Mouse (Mus musculus) embryonic facial prominence, embryonic 11.5 days (tissue): ENCODE data around the gene Creld2. TPM values are rescaled to one million over a fixed set of nuclear protein-coding genes. Genes with fewer than 3 reads are reported as not detected.
A peak's percentile ranks its signal among the peaks of the same experiment; 100 is the strongest.

Experiments used
- ATAC-seq: fragments of 200-750 bp; cut with Nextera tagmentation; replicated peaks from 2 replicates; pipeline ENCODE4 v1.8.0; 2017; ENCODE audit warnings: low read depth; ENCODE audit not compliant: insufficient number of reproducible peaks, low FRiP score, low TSS enrichment
- DNase-seq: peaks from one replicate; pipeline ENCODE4 v3.0.0-alpha.2; 2015; ENCODE audit warnings: low spot score
- H3K27ac ChIP-seq: fragments of 300-500 bp; sonication (generic); replicated peaks from 2 replicates; pipeline ENCODE4 v1.5.1; 2014; ENCODE audit warnings: mild to moderate bottlenecking, low read depth, low read length, control low read depth
- H3K27me3 ChIP-seq: fragments of 300-500 bp; sonication (generic); 2 replicates; pipeline ENCODE4 v1.6.1; 2014; ENCODE audit warnings: mild to moderate bottlenecking, low read length, moderate library complexity, mixed read lengths; ENCODE audit not compliant: control insufficient read depth, insufficient read depth
- H3K36me3 ChIP-seq: fragments of 300-500 bp; sonication (generic); replicated peaks from 2 replicates; pipeline ENCODE4 v1.6.1; 2014; ENCODE audit warnings: low read depth, mild to moderate bottlenecking, low read length, moderate library complexity, mixed read lengths; ENCODE audit not compliant: control insufficient read depth, insufficient read depth
- H3K4me1 ChIP-seq: fragments of 300-500 bp; sonication (generic); 2 replicates; pipeline ENCODE4 v1.6.1; 2014; ENCODE audit warnings: low read length, mixed read lengths; ENCODE audit not compliant: control insufficient read depth, insufficient read depth
- H3K4me2 ChIP-seq: fragments of 300-500 bp; sonication (generic); 2 replicates; pipeline ENCODE4 v1.6.1; 2014; ENCODE audit warnings: low read depth, mild to moderate bottlenecking, control low read depth, low read length, moderate library complexity
- H3K4me3 ChIP-seq: fragments of 300-500 bp; sonication (generic); 2 replicates; pipeline ENCODE4 v1.5.1; 2014; ENCODE audit warnings: low read depth, low read length, control low read depth
- H3K9ac ChIP-seq: fragments of 300-500 bp; sonication (generic); replicated peaks from 2 replicates; pipeline ENCODE4 v1.6.1; 2014; ENCODE audit warnings: mild to moderate bottlenecking, control low read depth, low read length
- H3K9me3 ChIP-seq: fragments of 300-500 bp; sonication (generic); replicated peaks from 2 replicates; pipeline ENCODE4 v1.6.1; 2016; ENCODE audit warnings: mild to moderate bottlenecking, low read length, inconsistent platforms, mixed read lengths; ENCODE audit not compliant: control insufficient read depth
- WGBS: fragments of 180-500 bp; shearing (Covaris S2); extraction: QIAGEN DNeasy Blood & Tissue Kit; methylation state at CpG from one replicate; pipeline ENCODE4 v1.1.7; 2014; 5-methylcytosine and 5-hydroxymethylcytosine counted together
- polyA plus RNA-seq: library from polyadenylated mRNA; unstranded; fragments of >200 nt; fragmentation: Nextera tagmentation; extraction: Ambion mirVana; gene quantifications from 2 replicates; pipeline ENCODE4 v1.2.1, GENCODE M21; 2014

The Creld2 gene
- polyA plus RNA-seq, 1 experiment from 2014 or later, result 76.6 TPM

- H3K4me1 ChIP-seq, result no peaks in the 10 kb centered on the region
- DNase-seq, result no peak
- no peak overlapping the region for H3K27ac ChIP-seq
- no peak overlapping the region for H3K9ac ChIP-seq
- H3K9me3 ChIP-seq, result no peaks in the 10 kb centered on the region
- H3K4me2 ChIP-seq, result no peak overlapping the region
- H3K36me3 ChIP-seq, result peaks cover 4% of the 10 kb centered on the region
- WGBS, result 84% methylated on average over 7 of the region's 7 CpGs
- ATAC-seq, result no peak
- H3K4me3 ChIP-seq, result no peak overlapping the region
- H3K27me3 ChIP-seq, result no peaks in the 10 kb centered on the region
Measured at GRCm38 (mm10) chr15:88821403-88821802, 2.0 kb downstream of the Creld2 start.

GRCm38 (mm10) chr15:88822513-88822912 is 3.1 kb downstream of the Creld2 start:
- H3K9ac ChIP-seq, result no peak overlapping the region
- no peak for ATAC-seq
- no peaks in the 10 kb centered on the region for H3K9me3 ChIP-seq
- no peak for DNase-seq
- no peaks in the 10 kb centered on the region for H3K4me1 ChIP-seq
- peaks cover 4% of the 10 kb centered on the region for H3K36me3 ChIP-seq
- WGBS, result 94% methylated on average over 7 of the region's 7 CpGs
- no peak overlapping the region for H3K4me2 ChIP-seq
- no peaks in the 10 kb centered on the region for H3K27me3 ChIP-seq
- H3K27ac ChIP-seq, result no peak overlapping the region
- no peak overlapping the region for H3K4me3 ChIP-seq

DNA sequence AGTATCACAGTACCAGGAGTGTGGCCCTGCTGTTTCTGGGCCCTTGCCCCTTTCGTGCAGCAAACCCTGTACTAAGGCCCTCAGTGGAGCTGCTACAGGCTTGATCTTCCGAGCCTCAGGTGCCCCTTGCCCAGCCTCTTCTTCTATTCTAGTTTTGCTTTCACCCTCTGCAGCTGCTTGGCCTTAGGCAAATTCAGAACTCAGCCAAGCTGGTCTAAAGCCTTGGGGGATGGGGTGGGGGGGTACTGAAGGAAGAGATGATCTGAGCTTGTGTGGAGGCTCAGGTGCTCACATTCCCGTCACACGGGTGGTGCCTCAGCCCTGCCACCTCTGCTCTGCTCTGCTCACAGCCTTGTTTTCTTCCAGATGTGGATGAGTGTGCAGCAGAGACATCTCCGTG is 3.9 kb downstream of the Creld2 start:
- peaks cover 4% of the 10 kb centered on the region for H3K36me3 ChIP-seq
- no peak for DNase-seq
- no peak for ATAC-seq

GRCm38 (mm10) chr15:88827466-88827865 is 8.0 kb downstream of the Creld2 start:
- Histone ChIP-seq H3K9me3 (no peaks in the 10 kb centered on the region), H3K9ac (no peak overlapping the region), H3K4me1 (no peaks in the 10 kb centered on the region; the same call in 1 of the 2 replicates), H3K27ac (no peak overlapping the region), H3K4me3 (no peak overlapping the region), H3K27me3 (no peaks in the 10 kb centered on the region), H3K4me2 (no peak overlapping the region), H3K36me3 (peaks cover 4% of the 10 kb centered on the region)
- no peak for ATAC-seq
- WGBS, result 91% methylated on average over 6 of the region's 6 CpGs
- no peak for DNase-seq

More for the DNA sequence above, 3.9 kb downstream of the Creld2 start:
- H3K9ac ChIP-seq, result no peak overlapping the region
- 87% methylated on average over 5 of the region's 5 CpGs for WGBS
- H3K4me1 ChIP-seq, result no peaks in the 10 kb centered on the region; the same call in 1 of the 2 replicates
- no peak overlapping the region for H3K27ac ChIP-seq
- H3K4me2 ChIP-seq, result no peak overlapping the region; the same call in 1 of the 2 replicates
- no peak overlapping the region for H3K4me3 ChIP-seq
- no peaks in the 10 kb centered on the region for H3K9me3 ChIP-seq
- no peaks in the 10 kb centered on the region for H3K27me3 ChIP-seq

GRCm38 (mm10) chr15:88827991-88828799 is 8.7 kb downstream of the Creld2 start:
- H3K9me3 ChIP-seq, result no peaks in the 10 kb centered on the region
- no peak overlapping the region for H3K27ac ChIP-seq
- H3K4me2 ChIP-seq, result no peak overlapping the region
- DNase-seq (peak; percentile 65), ATAC-seq (peak; percentile 27; the same call in 1 of the 2 replicates)
- WGBS, result 20% methylated on average over 9 of the region's 9 CpGs
- no peaks in the 10 kb centered on the region for H3K27me3 ChIP-seq
- H3K9ac ChIP-seq, result no peak overlapping the region
- no peak overlapping the region for H3K4me3 ChIP-seq
- H3K36me3 ChIP-seq, result peaks cover 4% of the 10 kb centered on the region
- H3K4me1 ChIP-seq, result no peaks in the 10 kb centered on the region; the same call in 1 of the 2 replicates

GRCm38 (mm10) chr15:88828800-88829705 is 9.6 kb downstream of the Creld2 start:
- Histone ChIP-seq H3K27me3 (no peaks in the 10 kb centered on the region), H3K27ac (no peak overlapping the region), H3K9me3 (no peaks in the 10 kb centered on the region), H3K4me3 (no peak overlapping the region), H3K36me3 (peaks cover 3% of the 10 kb centered on the region; the same call in 1 of the 2 replicates), H3K9ac (no peak overlapping the region), H3K4me1 (no peaks in the 10 kb centered on the region; the same call in 1 of the 2 replicates), H3K4me2 (no peak overlapping the region)
- ATAC-seq, result peak; percentile 85
- WGBS, result 54% methylated on average over 17 of the region's 17 CpGs
- DNase-seq, result peak; percentile 91

GRCm38 (mm10) chr15:88829791-88830440 is 10.5 kb downstream of the Creld2 start:
- DNase-seq (no peak), ATAC-seq (no peak)
- 76% methylated on average over 6 of the region's 6 CpGs for WGBS
- Histone ChIP-seq H3K27me3 (no peaks in the 10 kb centered on the region), H3K4me1 (no peaks in the 10 kb centered on the region; the same call in 1 of the 2 replicates), H3K4me3 (no peak overlapping the region), H3K36me3 (no peaks in the 10 kb centered on the region), H3K27ac (no peak overlapping the region), H3K9ac (no peak overlapping the region), H3K4me2 (no peak overlapping the region), H3K9me3 (no peaks in the 10 kb centered on the region)
